Mouse (Mus musculus): ENCODE measurements around the gene Gsto1.
A peak's percentile ranks its signal among the peaks of the same experiment; 100 is the strongest.

Gsto1 gene

DNA sequence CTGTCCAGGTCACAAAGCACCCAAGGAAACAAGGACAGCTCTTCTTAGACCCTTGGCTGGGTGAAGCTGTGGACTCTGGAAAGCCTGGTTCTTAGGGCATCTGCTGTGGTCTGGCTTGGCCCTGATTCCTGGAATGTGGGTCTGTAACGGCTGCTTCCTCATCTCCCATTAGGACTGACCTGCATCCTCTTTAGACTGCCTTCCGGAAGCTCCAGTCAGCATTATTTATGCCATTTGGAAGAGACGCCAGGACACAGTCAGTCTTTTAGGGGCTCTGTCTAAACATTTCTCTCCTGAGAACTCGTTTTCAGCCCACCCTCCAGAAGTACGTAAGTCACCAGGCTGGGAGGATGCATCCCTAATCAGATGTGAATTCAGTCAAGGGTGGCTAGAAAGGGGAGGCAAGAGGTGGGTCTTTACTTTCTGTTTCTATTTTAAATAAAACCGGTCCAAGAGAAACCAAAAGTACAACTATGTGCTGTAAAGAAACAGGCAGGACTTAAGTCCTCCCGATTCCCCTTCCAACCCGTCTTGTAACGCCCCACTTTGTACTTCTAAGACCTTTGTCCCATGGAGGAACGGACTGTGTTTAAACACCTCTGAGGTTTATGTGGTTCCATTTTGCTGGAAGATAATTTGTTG is 35.8 kb downstream of the Gsto1 start:
- peak; percentile 80 for DNase-seq

DNA sequence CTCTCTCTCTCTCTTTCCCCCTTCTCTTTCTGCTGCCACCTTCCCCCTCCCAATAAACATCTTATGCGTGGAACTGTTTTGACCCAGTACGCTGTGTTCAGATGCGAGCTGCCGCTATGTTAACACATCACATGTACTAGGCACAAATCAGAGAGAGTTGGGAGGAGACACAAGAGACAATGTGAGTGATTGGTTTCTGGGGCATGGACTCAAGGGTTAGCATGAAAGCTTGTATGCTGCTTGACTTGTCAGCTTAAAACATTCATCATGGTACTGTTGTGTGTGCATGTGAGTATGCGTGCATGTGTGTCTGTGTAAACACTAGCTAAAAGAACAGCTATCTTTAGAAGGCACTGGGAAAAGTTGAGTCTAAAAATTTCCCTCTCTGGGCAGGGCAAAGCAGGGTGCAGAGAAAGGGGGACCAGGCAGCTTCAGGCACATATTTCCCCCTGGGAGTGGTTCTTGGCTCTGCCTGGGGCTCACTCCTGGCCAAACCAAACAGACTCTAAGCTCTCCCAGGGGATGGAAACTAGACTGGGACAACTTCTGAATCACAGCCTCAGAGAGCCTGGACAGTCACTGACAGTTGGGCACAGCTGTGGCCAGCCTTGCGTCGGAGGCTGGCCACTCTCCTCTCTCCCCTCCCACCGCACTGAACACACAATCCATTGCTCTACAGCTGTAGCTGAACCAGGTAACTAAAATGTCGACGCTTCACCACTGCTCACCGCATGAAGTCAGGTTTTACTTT is 37.0 kb downstream of the Gsto1 start:
- peak; percentile 79 for DNase-seq

DNA sequence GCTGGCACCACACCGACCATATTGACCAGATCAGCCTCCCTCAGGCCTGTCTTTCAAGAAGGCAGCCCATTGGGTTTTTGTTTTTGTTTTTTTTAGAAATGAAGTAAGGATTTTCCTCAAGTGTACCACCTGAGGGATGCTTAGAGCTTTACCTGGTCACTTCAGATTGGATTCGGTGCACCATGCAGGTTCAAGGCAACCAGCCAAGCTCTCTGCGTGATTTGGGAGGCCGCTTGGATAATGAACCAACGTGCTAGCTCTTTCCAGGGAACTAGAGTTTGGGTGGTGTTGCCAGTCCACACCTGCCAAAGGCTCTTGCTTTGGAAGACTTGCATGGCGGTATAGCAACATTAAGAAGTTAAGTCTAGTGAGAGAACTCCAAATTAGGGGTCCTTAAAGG is 38.3 kb downstream of the Gsto1 start:
- no peak for DNase-seq

DNA sequence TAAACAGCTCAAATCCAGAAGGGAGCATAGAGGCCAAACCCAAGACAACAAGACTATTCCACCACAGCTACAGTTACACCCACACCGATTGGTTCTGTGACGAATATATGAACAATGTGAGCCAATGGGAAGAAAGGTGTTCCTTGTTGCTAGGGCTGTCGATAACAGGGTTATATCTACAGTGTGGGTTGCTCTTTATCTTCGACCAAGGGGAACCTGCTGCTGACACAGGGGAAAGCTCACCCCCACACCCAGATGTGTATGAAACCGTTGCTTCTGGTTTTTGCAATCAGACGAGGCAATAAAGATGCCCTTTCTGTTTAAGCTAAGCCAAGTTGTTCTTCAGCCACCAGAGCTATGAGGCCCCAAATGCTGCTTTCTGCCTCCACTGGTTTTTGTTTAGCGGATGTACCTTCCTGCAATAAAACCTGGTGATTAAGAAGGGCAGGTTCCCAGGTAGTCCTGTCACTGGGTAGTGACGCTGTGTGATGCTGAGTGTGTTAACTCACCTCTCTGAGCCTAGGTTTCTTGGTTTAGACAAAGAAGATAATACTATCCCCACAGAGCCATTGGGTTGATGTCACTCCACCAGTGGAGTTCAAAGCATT is 43.8 kb downstream of the Gsto1 start:
- no peak for DNase-seq

DNA sequence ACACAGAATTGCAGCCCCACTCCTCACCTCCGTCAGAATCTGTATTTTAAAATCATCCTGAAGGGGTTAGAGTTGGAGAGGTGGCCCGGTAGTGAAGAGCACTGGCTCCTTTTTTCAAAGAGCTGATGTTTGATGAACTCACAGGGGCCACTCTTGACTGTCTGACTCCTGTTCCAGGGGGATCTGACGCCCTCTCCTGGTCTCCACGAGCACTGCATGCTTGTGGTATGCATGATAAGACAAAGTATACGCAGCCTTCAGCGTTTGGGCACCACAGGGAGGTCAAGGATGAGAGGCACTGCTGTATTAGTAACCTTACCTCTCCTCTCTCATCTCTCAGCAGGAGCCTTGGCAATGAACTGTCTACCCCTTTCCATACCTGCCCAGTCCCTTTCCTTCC is 45.2 kb downstream of the Gsto1 start:
- DNase-seq: no peak

DNA sequence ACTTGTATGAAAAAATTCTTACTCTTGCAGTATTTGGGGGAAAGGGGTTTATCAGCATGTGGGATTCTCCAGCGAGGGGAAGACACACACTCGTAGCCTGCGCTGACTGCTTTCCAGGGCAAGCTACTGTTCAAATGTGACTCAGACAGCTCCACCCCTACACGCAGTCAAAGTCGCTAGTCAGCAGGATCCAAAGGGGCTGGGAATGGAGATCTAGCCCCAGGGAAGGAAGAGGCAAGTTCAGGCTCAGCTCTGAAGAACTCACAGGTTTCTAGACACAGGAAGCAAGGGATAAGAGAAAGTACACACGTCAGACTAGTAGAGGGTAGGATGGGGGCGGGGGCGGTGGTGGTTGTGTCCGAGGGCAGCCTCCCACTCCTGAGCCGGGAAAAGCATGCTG is 45.8 kb downstream of the Gsto1 start:
- DNase-seq: no peak

DNA sequence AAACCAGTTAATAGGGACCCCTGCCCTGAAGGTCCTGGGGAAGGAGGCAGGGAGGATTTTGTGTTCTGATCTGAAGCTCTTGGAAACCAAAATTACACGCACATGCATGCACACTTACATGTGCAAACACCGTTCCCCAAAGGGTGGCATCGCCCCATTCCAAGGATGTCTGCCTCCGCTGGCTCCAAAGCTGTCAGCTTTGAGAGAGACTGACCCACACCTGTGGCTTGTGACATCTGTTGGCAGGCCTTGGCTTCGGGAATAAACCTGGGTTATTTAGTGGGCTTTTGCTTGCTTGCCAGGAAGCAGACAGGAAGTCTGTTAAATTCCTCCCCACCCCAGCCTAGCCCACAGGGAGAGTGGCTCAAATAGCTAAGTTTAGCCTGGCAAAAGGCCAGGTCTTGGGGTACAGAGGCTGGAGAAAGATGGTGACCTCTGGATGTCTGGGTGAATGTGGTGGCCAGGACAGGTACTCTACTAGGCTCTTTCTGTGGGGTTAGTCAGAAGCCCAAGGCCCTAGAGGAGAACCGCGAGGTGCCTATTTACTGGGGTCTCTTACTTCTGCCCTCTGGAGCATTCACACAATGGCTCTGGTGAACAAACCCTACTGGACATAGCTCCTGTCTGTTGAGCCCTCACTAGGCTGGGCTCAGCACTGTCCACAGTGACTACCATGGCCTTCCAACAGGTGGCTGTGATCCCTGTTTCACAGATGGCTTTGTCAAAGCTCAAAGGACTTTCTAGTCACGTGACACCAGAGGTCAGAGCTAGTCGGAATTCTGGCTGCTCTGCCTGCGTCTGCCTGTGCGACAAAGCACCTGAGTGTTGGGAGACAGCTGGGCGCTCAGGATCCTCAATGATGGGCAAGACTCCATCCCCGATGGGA is 47.8 kb downstream of the Gsto1 start:
- DNase-seq: peak; percentile 84

DNA sequence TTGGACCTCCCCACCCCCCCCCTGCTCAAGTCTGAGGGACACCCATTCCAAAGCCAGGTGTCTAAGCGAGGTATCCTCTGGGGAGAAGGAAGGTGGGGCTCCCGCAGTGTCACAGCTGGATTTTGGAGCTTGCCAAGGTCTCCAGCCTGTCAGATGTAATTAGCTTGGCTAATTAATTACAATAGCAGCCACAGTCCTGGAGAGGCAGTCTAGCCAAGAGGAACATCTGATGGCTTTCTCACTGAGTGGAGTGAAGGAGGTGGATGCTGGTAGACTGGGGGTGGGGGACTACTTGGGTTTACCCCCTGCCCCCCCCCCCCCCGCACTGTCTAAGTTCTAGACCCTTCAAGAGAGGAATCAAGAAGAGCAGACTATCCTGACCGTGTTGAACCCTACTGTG is 48.9 kb downstream of the Gsto1 start:
- no peak for DNase-seq

DNA sequence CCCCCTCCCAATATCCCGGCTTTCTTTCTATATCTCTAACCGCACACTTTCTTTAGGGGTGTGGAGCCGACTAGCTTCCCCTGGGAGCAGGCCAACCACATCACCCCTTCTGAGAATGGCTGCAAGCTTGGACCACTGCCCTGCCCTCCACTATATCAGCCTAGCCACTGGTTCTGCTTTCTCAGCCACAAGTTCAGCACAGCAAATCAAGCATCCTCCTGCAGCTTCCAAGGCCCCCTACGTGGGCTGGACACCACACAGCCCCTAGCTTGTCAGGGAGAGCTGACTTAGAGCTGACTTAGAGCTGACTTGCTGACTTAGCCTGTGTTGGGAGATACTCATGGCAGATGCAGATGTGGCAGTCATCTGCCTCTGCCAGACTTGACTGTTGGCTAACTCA is 50.3 kb downstream of the Gsto1 start:
- no peak for DNase-seq

DNA sequence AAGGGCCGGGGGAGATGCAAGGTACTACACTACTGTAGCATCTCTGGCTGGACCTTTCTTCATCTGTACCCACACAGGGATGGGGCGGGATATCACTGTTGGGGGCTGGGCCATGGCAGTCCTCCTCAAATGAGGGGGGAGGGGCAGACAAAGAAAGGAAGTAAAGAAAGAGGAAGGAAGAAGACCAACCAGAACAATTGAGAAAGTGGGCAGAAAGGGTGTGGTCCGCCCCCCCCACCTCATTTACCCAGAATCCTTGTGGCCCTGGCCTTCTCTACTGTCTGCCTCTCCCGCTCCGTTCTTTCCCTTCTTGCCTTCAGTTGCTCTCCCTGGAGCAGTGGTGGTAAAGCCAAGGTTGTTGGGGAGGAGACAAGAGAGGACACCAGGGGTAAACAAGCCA is 50.8 kb downstream of the Gsto1 start:
- DNase-seq: no peak

DNA sequence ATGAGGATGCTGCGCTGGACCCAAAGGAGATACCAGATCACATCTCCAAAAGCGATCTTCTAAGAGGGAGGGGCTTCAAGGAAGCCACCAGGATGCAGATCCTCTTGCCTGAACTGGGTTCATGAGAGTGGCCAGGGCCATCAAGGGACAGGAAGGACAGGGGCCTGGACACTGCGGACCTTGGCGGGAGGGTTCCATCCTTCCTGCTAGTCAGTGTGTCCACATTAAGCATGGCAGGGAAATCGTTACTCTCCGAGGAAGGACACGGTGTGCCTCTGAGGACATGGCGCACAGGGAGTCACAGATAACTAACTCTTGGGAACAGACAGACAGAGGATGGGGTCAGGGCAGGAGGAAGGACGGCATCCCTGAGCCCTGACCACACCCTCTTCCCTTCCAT is 52.8 kb downstream of the Gsto1 start:
- peak; percentile 69 for DNase-seq

DNA sequence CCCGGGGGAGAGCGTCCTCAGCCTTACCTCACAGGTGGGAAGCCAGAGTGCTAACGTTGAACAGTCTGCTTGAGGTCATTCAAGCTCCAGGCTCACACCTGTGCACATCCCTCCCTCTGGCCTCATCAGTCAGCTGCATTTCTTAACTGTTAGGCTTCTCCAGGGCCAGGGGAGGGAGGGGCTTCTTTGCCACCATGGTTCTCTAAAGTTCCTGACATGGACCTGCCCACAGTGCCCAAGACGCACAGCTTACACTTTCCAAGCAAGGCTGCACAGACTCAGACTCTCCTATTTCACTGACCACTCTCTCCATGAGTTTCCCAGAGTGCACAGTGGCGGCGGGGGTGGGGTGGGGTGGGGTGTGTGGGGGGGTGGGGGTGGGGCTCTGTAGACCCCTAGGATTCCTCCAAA is 54.2 kb downstream of the Gsto1 start:
- no peak for DNase-seq

DNA sequence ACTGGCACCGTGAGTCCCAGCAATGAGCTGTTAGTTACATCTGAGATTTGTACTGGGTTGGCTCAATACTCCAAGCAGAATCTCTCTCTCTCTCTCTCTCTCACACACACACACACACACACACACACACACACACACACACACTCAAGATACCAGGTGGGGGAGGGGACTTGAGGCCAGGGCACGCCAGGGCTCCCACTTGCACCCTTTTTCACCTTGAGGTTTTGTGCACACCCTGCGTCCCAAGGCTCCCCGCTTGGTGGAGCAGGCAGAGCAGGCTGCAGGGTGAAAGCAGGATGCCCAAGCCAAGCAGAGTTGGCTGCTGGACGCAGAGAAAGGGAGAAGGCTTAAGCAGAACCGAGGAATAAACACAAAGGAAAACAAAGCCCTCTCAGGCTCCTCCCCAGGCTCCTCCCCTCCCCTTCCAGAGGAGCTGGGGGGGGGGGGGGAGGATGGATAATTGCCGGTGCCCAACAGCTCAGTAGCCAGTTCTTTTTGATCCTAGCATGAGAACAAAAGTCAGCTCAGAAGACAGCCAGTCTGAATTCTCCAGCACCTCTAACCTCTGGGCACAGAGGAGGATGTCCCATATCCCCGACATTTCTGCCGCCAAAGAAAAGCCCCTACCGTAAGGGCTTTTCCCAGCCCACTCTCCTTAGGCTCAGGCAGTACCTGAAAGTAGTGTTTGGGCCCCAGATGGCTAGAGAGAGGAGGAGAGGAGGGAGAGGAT is 54.8 kb downstream of the Gsto1 start:
- DNase-seq: peak; percentile 52

DNA sequence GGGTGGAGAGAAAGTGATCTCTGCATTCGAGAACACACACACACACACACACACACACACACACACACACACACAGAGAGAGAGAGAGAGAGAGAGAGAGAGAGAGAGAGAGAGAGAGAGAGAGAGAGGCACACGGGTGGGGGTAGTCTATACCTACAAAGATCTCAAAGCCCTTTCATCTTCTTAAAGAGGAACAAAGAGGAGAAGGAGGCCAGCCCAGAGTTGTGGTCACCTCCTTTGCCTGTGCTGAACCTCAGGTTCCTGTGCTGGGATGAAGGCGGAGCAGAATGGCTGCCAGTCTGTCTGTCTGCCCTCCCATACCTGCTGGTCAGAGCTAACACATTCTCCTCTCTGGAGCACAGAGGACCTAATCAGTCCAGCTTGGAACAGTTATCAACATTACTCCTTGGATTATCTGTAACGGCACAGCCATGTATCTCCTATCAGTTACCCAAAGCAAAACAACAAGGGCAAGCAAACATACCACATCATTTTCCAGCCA is 55.4 kb downstream of the Gsto1 start:
- DNase-seq: no peak

DNA sequence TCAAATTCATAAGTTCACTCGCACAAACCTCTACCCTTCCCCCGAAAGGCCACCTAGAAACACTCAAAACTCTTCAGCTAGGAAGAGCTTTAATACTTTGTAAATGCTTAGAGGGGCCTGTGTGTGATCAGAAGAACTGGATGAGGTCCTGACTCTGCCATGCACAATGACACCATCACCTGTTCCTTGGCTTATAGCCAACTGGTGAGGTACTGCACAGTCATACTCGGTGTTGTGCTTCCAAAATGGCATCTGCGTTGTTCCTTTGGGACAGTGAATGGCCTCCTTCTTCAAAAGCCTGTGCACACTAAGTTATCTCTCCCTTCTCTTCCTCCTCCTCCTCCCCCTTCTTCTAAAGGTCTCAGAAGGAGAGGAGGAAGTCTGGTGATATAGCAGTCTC is 56.0 kb downstream of the Gsto1 start:
- DNase-seq: no peak

DNA sequence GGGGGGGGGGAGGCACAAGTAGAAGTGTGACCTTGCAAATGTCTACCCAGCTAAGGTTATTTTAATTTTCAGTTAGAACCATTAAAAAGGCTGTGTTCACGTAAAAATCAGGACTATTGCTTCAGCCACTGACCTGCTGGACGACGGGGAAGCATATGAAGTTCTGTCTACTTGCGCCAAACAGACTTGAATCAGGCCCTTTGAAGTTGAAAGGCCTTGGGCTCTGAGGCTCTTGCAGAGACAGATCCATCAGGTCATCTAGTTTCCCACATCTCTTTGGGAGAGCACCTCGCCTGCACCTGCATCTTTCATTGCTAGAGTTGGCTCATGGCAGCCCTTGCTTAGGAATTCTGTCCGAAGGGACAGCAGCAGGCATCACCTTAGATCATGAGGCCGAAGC is 58.6 kb downstream of the Gsto1 start:
- no peak for DNase-seq

DNA sequence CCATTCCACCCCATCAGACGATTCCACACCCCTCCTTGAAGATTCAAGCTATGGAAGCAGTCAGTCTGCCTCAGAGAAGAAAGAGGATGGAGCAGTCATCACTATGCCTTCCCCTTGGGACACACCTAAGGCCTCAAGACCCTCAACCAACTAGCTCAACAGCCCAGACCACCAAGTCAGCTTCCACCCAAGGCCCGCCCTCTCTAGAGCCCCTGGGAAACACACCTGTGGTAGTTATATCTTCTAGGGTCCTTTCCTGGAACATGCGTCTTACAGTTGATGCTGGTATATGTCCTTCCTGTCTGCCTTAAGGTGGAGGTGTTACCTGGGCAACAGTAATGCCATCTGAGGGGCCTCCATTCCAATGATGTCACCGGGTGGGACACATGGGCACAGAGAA is 59.4 kb downstream of the Gsto1 start:
- no peak for DNase-seq

All from kidney, postnatal 14 days (tissue).